7 mouse cellular contexts compared by ENCODE assay signal in the genomic region with DNA sequence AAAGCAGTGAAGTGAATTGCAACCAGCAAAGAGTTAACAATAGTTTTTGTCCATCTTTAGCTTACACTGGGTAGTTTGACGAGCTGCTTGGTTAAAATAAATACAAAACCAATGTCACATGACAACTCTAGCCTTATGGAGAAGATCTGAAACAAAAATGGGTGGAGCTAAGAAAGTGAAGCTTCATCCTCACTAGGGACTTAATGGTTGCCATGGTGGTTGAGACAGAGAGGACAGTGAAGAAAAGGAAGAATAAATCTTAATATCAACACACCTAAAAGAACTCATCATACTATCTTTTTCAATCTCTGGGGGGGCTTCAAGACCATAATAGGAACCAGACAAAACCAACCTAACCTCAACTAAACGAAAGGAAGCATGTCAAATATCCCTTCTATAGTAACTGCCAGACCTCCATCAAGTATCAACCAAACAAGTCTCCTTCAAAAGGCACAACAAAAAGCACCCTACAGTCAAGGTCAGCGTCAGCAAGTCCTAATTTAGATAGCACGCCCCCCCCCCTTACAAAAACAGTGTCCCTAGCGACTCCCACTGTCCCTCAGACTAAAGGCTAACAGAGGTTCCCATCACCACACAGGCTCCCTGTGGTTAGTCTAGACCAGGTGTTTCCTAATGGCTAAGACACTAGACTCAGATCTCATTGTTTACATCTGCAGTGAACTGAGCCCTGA. TPM values are rescaled to one million over a fixed set of nuclear protein-coding genes. Genes with fewer than 3 reads are reported as not detected.
DNase-seq lines count a peak whose midpoint lies in the region; ATAC-seq and TF ChIP-seq lines count a peak whose summit lies in the region.

No protein-coding gene starts in this region.

- H3K4me1 ChIP-seq in neural tube, embryonic 11.5 days (ENCODE audit: control insufficient read depth, insufficient read depth, low read length): peaks cover 10% of the 10 kb centered on the region
- peaks cover 6% of the 10 kb centered on the region; the same call in 1 of the 2 replicates for H3K4me1 ChIP-seq in embryonic facial prominence, embryonic 11.5 days (ENCODE audit: control insufficient read depth, insufficient read depth, low read length)
- no peaks in the 10 kb centered on the region for H3K4me1 ChIP-seq in intestine, postnatal 0 days (replicated peaks; ENCODE audit: control insufficient read depth, insufficient read depth, low read length)
- peaks cover 9% of the 10 kb centered on the region for H3K4me1 ChIP-seq in stomach, embryonic 14.5 days (ENCODE audit: control insufficient read depth, insufficient read depth, low read length)

- H3K4me3 ChIP-seq in neural tube, embryonic 11.5 days (ENCODE audit: low read depth, low read length): peak overlapping the region; percentile 99
- peak overlapping the region; percentile 100 for H3K4me3 ChIP-seq in embryonic facial prominence, embryonic 11.5 days (ENCODE audit: low read depth, low read length)
- peak overlapping the region; percentile 98 for H3K4me3 ChIP-seq in intestine, postnatal 0 days (ENCODE audit: low read depth, low read length)
- H3K4me3 ChIP-seq in stomach, embryonic 14.5 days (ENCODE audit: low read depth, low read length): peak overlapping the region; percentile 99

- WGBS in neural tube, embryonic 11.5 days: 4% methylated on average over 5 of the region's 5 CpGs
- WGBS in embryonic facial prominence, embryonic 11.5 days: 0% methylated on average over 5 of the region's 5 CpGs
- 1% methylated on average over 5 of the region's 5 CpGs for WGBS in intestine, postnatal 0 days
- WGBS in stomach, embryonic 14.5 days: 0% methylated on average over 5 of the region's 5 CpGs

- H3K4me2 ChIP-seq in neural tube, embryonic 11.5 days (ENCODE audit: low read depth): peak overlapping the region; percentile 77
- H3K4me2 ChIP-seq in embryonic facial prominence, embryonic 11.5 days (ENCODE audit: low read depth, low read length): peak overlapping the region; percentile 81
- H3K4me2 ChIP-seq in intestine, postnatal 0 days (replicated peaks; ENCODE audit: low read depth): peak overlapping the region; percentile 80
- peak overlapping the region; percentile 98 for H3K4me2 ChIP-seq in stomach, embryonic 14.5 days (replicated peaks; ENCODE audit: low read depth, low read length)

- ATAC-seq in neural tube, embryonic 11.5 days (ENCODE audit: insufficient read depth, low FRiP score, low TSS enrichment): no peak
- no peak for ATAC-seq in embryonic facial prominence, embryonic 11.5 days (replicated peaks; ENCODE audit: insufficient number of reproducible peaks, low FRiP score, low TSS enrichment, low read depth)
- ATAC-seq in intestine, postnatal 0 days: no peak
- no peak for ATAC-seq in stomach, embryonic 14.5 days (ENCODE audit: insufficient number of reproducible peaks, insufficient read depth, low FRiP score, low read depth)

- no peak overlapping the region for H3K27ac ChIP-seq in neural tube, embryonic 11.5 days (ENCODE audit: low read depth, low read length)
- H3K27ac ChIP-seq in embryonic facial prominence, embryonic 11.5 days (replicated peaks; ENCODE audit: low read depth, low read length): no peak overlapping the region
- no peak overlapping the region for H3K27ac ChIP-seq in intestine, postnatal 0 days (ENCODE audit: low read depth, low read length)
- H3K27ac ChIP-seq in stomach, embryonic 14.5 days (ENCODE audit: low read length): no peak overlapping the region; the same call in 1 of the 2 replicates

- H3K9me3 ChIP-seq in neural tube, embryonic 11.5 days (ENCODE audit: control insufficient read depth, low read length): no peaks in the 10 kb centered on the region
- no peaks in the 10 kb centered on the region for H3K9me3 ChIP-seq in embryonic facial prominence, embryonic 11.5 days (replicated peaks; ENCODE audit: control insufficient read depth, low read length)
- H3K9me3 ChIP-seq in intestine, postnatal 0 days (ENCODE audit: control insufficient read depth): no peaks in the 10 kb centered on the region
- H3K9me3 ChIP-seq in stomach, embryonic 14.5 days (ENCODE audit: control insufficient read depth, low read depth, low read length): no peaks in the 10 kb centered on the region

- TF ChIP-seq CTCF in intestine, postnatal 0 days (IDR thresholded peaks at IDR 0.05; ENCODE audit: low read depth): no peak

- H3K9ac ChIP-seq in neural tube, embryonic 11.5 days (ENCODE audit: low read length): peak overlapping the region; percentile 91
- H3K9ac ChIP-seq in embryonic facial prominence, embryonic 11.5 days (replicated peaks; ENCODE audit: low read length): peak overlapping the region; percentile 92
- peak overlapping the region; percentile 83 for H3K9ac ChIP-seq in intestine, postnatal 0 days (ENCODE audit: low read depth, low read length)
- H3K9ac ChIP-seq in stomach, embryonic 14.5 days (replicated peaks; ENCODE audit: low read depth, low read length): peak overlapping the region; percentile 94

- no peaks in the 10 kb centered on the region for H3K27me3 ChIP-seq in neural tube, embryonic 11.5 days (ENCODE audit: control insufficient read depth, insufficient read depth, low read length)
- H3K27me3 ChIP-seq in embryonic facial prominence, embryonic 11.5 days (ENCODE audit: control insufficient read depth, insufficient read depth, low read length): no peaks in the 10 kb centered on the region
- H3K27me3 ChIP-seq in intestine, postnatal 0 days (replicated peaks; ENCODE audit: control insufficient read depth, insufficient read depth, low read length): no peaks in the 10 kb centered on the region
- H3K27me3 ChIP-seq in stomach, embryonic 14.5 days (ENCODE audit: control insufficient read depth, insufficient read depth, low read length): no peaks in the 10 kb centered on the region

- H3K36me3 ChIP-seq in neural tube, embryonic 11.5 days (ENCODE audit: control insufficient read depth, insufficient read depth, low read length): peaks cover 30% of the 10 kb centered on the region
- peaks cover 35% of the 10 kb centered on the region for H3K36me3 ChIP-seq in embryonic facial prominence, embryonic 11.5 days (replicated peaks; ENCODE audit: control insufficient read depth, insufficient read depth, low read depth, low read length)
- peaks cover 53% of the 10 kb centered on the region for H3K36me3 ChIP-seq in intestine, postnatal 0 days (ENCODE audit: control insufficient read depth, insufficient read depth)
- H3K36me3 ChIP-seq in stomach, embryonic 14.5 days (ENCODE audit: control insufficient read depth, insufficient read depth, low read length): peaks cover 57% of the 10 kb centered on the region

- no peak for DNase-seq in neural tube, embryonic 11.5 days (ENCODE audit: low spot score)
- DNase-seq in neural tube, embryonic 10.5 days (ENCODE audit: extremely low spot score, low spot score): no peak
- peak; percentile 55 for DNase-seq in embryonic facial prominence, embryonic 11.5 days (ENCODE audit: low spot score)
- DNase-seq in ovary, postnatal 14 days (ENCODE audit: low spot score): no peak
- DNase-seq in layer of hippocampus, postnatal 10 days (ENCODE audit: low spot score in 2 of 2): no peak

RNA-seq across cellular contexts. Expression of a gene that starts 1.8 kb away (rescaled TPM):
- 9.2 and 10.3 TPM in 2 replicates for polyA plus RNA-seq in neural tube, embryonic 11.5 days (2014; fragmentation: Nextera tagmentation; extraction: Ambion mirVana)
- polyA plus RNA-seq in embryonic facial prominence, embryonic 11.5 days (2014; fragmentation: Nextera tagmentation; extraction: Ambion mirVana): 9.4 and 9.7 TPM in 2 replicates
- 15.2 and 16.7 TPM in 2 replicates for polyA plus RNA-seq in intestine, postnatal 0 days (2015; fragmentation: Nextera tagmentation; extraction: Ambion mirVana)
- 11.9 and 15.1 TPM in 2 replicates for polyA plus RNA-seq in stomach, embryonic 14.5 days (2014; fragmentation: Nextera tagmentation; extraction: Ambion mirVana)
- total RNA-seq in layer of hippocampus, postnatal 10 days (2021): 10 to 100 TPM; 34.4 to 38.6 TPM

RNA-seq across cellular contexts. Expression of a gene that starts 4.9 kb away (rescaled TPM):
- polyA plus RNA-seq in neural tube, embryonic 11.5 days (2014; fragmentation: Nextera tagmentation; extraction: Ambion mirVana): 116 and 133 TPM in 2 replicates
- 95.9 and 114 TPM in 2 replicates for polyA plus RNA-seq in embryonic facial prominence, embryonic 11.5 days (2014; fragmentation: Nextera tagmentation; extraction: Ambion mirVana)
- polyA plus RNA-seq in intestine, postnatal 0 days (2015; fragmentation: Nextera tagmentation; extraction: Ambion mirVana): 51.8 and 60.0 TPM in 2 replicates
- 150 and 152 TPM in 2 replicates for polyA plus RNA-seq in stomach, embryonic 14.5 days (2014; fragmentation: Nextera tagmentation; extraction: Ambion mirVana)
- total RNA-seq in layer of hippocampus, postnatal 10 days (2021): 100 to 1,000 TPM; 252 to 263 TPM

RNA-seq across cellular contexts. Expression of a gene that starts 25.4 kb away (rescaled TPM):
- polyA plus RNA-seq in neural tube, embryonic 11.5 days (2014; fragmentation: Nextera tagmentation; extraction: Ambion mirVana): 0.93 TPM in 1 of 2 replicates, not detected in the other
- polyA plus RNA-seq in embryonic facial prominence, embryonic 11.5 days (2014; fragmentation: Nextera tagmentation; extraction: Ambion mirVana): 0.20 and 0.26 TPM in 2 replicates
- polyA plus RNA-seq in intestine, postnatal 0 days (2015; fragmentation: Nextera tagmentation; extraction: Ambion mirVana): 0.25 and 0.90 TPM in 2 replicates
- 0.65 and 1.1 TPM in 2 replicates for polyA plus RNA-seq in stomach, embryonic 14.5 days (2014; fragmentation: Nextera tagmentation; extraction: Ambion mirVana)
- under 1 TPM in 1 of 2 experiments, not detected in 1; 0.34 TPM for total RNA-seq in layer of hippocampus, postnatal 10 days (2021)

RNA-seq across cellular contexts. Expression of a gene that starts 25.5 kb away (rescaled TPM):
- polyA plus RNA-seq in neural tube, embryonic 11.5 days (2014; fragmentation: Nextera tagmentation; extraction: Ambion mirVana): not detected in 2 replicates
- not detected in 2 replicates for polyA plus RNA-seq in embryonic facial prominence, embryonic 11.5 days (2014; fragmentation: Nextera tagmentation; extraction: Ambion mirVana)
- 0.97 and 0.98 TPM in 2 replicates for polyA plus RNA-seq in intestine, postnatal 0 days (2015; fragmentation: Nextera tagmentation; extraction: Ambion mirVana)
- polyA plus RNA-seq in stomach, embryonic 14.5 days (2014; fragmentation: Nextera tagmentation; extraction: Ambion mirVana): 0.35 and 0.38 TPM in 2 replicates
- total RNA-seq in layer of hippocampus, postnatal 10 days (2021): not detected

RNA-seq across cellular contexts. Expression of a gene that starts 35.3 kb away (rescaled TPM):
- polyA plus RNA-seq in neural tube, embryonic 11.5 days (2014; fragmentation: Nextera tagmentation; extraction: Ambion mirVana): not detected in 2 replicates
- polyA plus RNA-seq in embryonic facial prominence, embryonic 11.5 days (2014; fragmentation: Nextera tagmentation; extraction: Ambion mirVana): 1.3 and 1.4 TPM in 2 replicates
- 5.1 and 6.4 TPM in 2 replicates for polyA plus RNA-seq in intestine, postnatal 0 days (2015; fragmentation: Nextera tagmentation; extraction: Ambion mirVana)
- 1.4 and 1.6 TPM in 2 replicates for polyA plus RNA-seq in stomach, embryonic 14.5 days (2014; fragmentation: Nextera tagmentation; extraction: Ambion mirVana)
- total RNA-seq in layer of hippocampus, postnatal 10 days (2021): under 1 TPM; 0.69 to 0.91 TPM
